Mouse (Mus musculus) left cerebral cortex, adult 2 months (tissue): ENCODE results near the gene Bahd1. TPM values are rescaled to one million over a fixed set of nuclear protein-coding genes. Genes with fewer than 3 reads are reported as not detected.

Source experiments
- DNase-seq, 2 experiments: peaks; one replicate each; pipeline ENCODE4 v3.0.0; 2021 to 2022; ENCODE audit warnings: low spot score in 2 of 2, mixed read lengths in 1 of 2; ENCODE audit errors: extremely low spot score in 1 of 2
- H3K27ac ChIP-seq: fragments of 200-600 bp; 2 replicates; pipeline ENCODE4 v1.8.1; 2022
- H3K4me3 ChIP-seq: fragments of 200-600 bp; 2 replicates; pipeline ENCODE4 v1.8.1; 2022
- CTCF ChIP-seq: fragments of 200-600 bp; IDR thresholded peaks from 2 replicates; pipeline ENCODE4 v1.8.1; 2022; ENCODE audit warnings: antibody characterized with exemption, mild to moderate bottlenecking, moderate library complexity
- intact Hi-C: fragments of 180-260 bp; cut with DNase I; formaldehyde crosslinking; loops from one replicate; pipeline ENCODE4 v1.15.1; 2025
- total RNA-seq, 2 experiments: library from RNA; stranded (reverse); gene quantifications; 2 replicates each; pipeline ENCODE4 v1.2.3; 2021

Bahd1 gene
- total RNA-seq, 2 experiments from 2014 or later = 52.2 to 58.1 TPM

DNA sequence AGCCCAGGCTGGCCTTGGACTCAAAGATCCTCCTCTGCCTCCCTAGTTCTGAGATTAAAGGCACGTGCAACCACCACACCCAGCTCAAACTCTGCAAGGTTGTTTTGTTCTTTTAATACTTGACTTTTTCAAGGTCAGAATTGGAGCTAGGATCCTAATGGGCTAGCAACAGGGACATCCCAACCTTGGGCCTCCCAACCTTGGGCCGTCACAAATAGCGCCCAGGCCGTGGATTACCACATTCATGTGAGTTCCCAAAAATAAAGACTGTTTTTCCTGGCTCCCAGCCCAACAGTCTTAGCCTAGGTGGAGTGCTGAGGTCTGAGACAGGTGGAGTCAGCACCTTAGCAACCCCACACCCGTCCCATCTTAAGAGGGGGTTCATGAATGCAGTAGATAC lies 18.2 kb upstream of the Bahd1 start:
- intact Hi-C loops = loop anchor here (2.0 to 5.0 kb wide), 4 partner anchors 120 to 620 kb away; partner anchors contain the start of gene Ccdc9b
- TF ChIP-seq CTCF = no peak
- DNase-seq = no peak
- Histone ChIP-seq H3K27ac (no peak overlapping the region), H3K4me3 (no peak overlapping the region)

GRCm38 (mm10) chr2:118882840-118883679 lies 17.1 kb upstream of the Bahd1 start:
- Histone ChIP-seq H3K4me3 (peak overlapping the region; percentile 42), H3K27ac (no peak overlapping the region)
- intact Hi-C loops = loop anchor here (1.0 to 5.0 kb wide), 6 partner anchors 121 to 621 kb away; partner anchors contain the start of gene Ccdc9b
- DNase-seq = peak; percentile 87 to 96
- TF ChIP-seq CTCF = no peak; the same call in none of the 2 replicates

- no peak for TF ChIP-seq CTCF
- no peak overlapping the region for H3K4me3 ChIP-seq
- no peak for DNase-seq
- no peak overlapping the region for H3K27ac ChIP-seq
- intact Hi-C loops = no loop called here
These were observed 12.7 kb upstream of the Bahd1 start for GRCm38 (mm10) chr2:118887440-118887839.

- intact Hi-C loops = no loop called here
- no peak for DNase-seq
- H3K4me3 ChIP-seq = no peak overlapping the region
- no peak overlapping the region for H3K27ac ChIP-seq
- TF ChIP-seq CTCF = no peak
These were observed 12.2 kb upstream of the Bahd1 start for GRCm38 (mm10) chr2:118887845-118888548.

DNA sequence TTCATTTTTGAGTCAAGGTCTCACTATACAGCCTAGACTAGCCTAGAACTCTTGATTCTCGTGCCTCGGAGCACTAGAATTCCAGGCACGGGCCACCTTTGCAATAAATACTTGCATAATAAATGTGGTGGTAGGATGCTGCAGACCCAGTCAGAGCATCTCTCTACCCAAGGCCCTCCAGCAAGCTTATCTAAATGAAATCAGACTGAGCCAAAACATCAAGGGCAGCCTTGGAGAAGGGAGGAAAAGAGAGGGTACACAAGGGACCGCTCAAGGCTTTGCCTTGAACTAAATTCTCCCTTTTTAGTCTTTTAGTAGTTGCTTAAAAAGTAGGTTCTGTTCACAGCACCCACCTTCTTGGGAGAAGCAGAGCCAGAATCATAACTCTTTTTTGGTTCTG lies 9.0 kb upstream of the Bahd1 start:
- no peak for TF ChIP-seq CTCF
- intact Hi-C loops = no loop called here
- Histone ChIP-seq H3K4me3 (no peak overlapping the region), H3K27ac (no peak overlapping the region)
- DNase-seq = no peak

GRCm38 (mm10) chr2:118895990-118896913 lies 3.9 kb upstream of the Bahd1 start:
- no peak for DNase-seq
- peak overlapping the region; percentile 28 for H3K27ac ChIP-seq
- H3K4me3 ChIP-seq = peak overlapping the region; percentile 48
- intact Hi-C loops = no loop called here
- no peak for TF ChIP-seq CTCF

GRCm38 (mm10) chr2:118896914-118897291 lies 3.3 kb upstream of the Bahd1 start:
- TF ChIP-seq CTCF = no peak
- Histone ChIP-seq H3K4me3 (peak overlapping the region; percentile 48), H3K27ac (peak overlapping the region; percentile 28; the same call in 1 of the 2 replicates)
- DNase-seq = no peak
- intact Hi-C loops = no loop called here

GRCm38 (mm10) chr2:118897392-118897791 lies 2.8 kb upstream of the Bahd1 start:
- no peak for DNase-seq
- no peak for TF ChIP-seq CTCF

DNA sequence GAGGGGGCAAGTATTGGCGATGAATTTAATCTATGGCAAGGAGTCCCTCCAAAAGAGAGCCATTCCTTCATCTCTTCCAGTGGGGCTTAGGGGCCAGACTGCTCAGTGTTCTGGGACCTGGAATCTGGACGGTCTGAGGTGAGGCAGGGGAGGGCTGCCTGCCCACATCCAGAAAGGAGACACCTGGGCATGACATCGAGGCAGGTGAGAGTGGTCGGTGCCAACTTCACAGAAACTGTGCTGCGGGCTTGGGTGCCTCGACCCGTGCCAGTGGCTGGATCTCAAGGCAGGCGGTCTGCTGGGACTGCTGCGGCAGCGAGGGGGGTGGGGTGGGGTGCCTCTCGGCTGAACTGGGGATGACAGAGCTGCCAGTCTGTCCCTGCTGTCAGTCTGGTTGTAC lies 2.4 kb upstream of the Bahd1 start:
- TF ChIP-seq CTCF = no peak
- intact Hi-C loops = no loop called here
- DNase-seq = no peak
- no peak overlapping the region for H3K27ac ChIP-seq
- no peak overlapping the region for H3K4me3 ChIP-seq

More at GRCm38 (mm10) chr2:118897392-118897791, 2.8 kb upstream of the Bahd1 start:
- Histone ChIP-seq H3K27ac (no peak overlapping the region), H3K4me3 (no peak overlapping the region; the same call in 1 of the 2 replicates)
- intact Hi-C loops = no loop called here

DNA sequence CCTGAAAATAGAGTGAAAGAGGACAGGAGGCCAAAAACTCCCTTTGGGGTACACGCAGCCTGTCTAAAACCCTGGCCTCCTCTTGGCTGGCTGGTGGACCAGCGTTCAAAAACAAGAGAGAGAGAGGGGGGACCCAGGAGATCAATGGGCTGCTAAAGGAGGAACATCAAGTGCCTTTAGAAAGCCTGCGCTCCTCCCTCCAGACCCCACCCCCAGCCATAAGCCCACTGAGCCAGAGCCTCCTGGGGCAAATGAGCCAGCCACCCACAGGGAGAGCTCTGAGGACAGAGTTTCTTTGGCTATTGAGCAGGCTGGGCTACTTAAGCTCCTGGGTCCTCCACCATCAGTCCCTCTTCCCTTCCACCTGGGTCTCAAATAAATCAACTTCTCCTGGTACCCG lies 1.4 kb upstream of the Bahd1 start:
- no peak overlapping the region for H3K27ac ChIP-seq
- intact Hi-C loops = no loop called here
- no peak for DNase-seq
- no peak overlapping the region for H3K4me3 ChIP-seq
- TF ChIP-seq CTCF = no peak

DNA sequence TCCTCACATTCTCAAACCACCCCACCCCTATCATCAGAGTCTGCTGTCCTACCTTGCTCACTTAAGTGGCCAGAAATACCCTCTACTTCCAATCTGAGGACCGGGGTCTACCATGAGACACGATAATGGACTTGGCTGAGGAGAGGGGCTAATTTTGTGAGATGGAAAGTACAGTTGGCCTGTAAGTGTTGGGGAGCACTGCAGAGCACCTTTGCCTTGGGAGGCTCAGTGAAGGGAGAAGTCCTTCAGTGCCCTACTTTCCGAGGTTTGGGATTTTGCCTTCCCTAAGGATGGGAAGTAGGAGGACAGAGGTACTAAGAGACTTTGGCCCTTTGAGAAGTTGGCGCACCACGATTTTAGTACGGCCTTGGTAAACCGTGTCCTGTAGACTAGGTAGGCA lies 871 bp upstream of the Bahd1 start:
- no peak for TF ChIP-seq CTCF
- H3K27ac ChIP-seq = no peak overlapping the region
- intact Hi-C loops = no loop called here
- DNase-seq = no peak
- H3K4me3 ChIP-seq = no peak overlapping the region
